Mouse (Mus musculus): ENCODE data around the gene Bcl2a1b. TPM values are rescaled to one million over a fixed set of nuclear protein-coding genes. Genes with fewer than 3 reads are reported as not detected.
"Not testable (repeated sequence)": the region's sequence is repeated elsewhere in the genome, so short reads cannot be mapped to it uniquely, and the experiment has no call there.

Gene Bcl2a1b
- total RNA-seq (2014; rRNA removed): 2.8 and 5.2 TPM in 2 replicates
- 2.8 TPM in 2 replicates for polyA plus RNA-seq (2015; fragmentation: Nextera tagmentation; extraction: Ambion mirVana)

DNA sequence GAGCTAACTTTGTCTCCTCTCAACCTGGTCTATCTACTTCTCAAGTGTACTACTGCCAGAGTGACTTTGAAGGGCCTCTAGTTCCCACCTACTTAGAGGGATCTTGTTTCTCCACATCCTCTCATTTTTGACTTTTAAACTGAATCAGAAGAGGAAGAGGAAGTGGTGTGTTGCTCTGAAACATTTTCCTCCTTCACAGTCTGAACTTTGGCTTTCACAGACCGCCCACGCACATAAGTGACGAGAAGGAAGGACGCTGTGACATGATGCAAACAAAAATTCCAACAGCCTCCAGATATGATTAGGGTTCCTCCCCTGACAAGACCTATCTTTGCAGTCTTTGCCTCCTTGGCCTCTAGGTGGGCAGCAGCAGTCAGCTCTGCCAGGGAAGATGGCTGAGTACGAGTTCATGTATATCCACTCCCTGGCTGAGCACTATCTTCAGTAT is at the start of gene Bcl2a1b, which contains the start of gene Gm29094:
Bcl2a1b (plus strand) TSS at position 241 of the 448 bp plus-strand sequence.
Gm29094 (plus strand) TSS at position 411 of the 448 bp plus-strand sequence.
- H3K27me3 ChIP-seq (ENCODE audit: insufficient read depth, low read length); H3K4me2 ChIP-seq (ENCODE audit: low read depth); H3K9me3 ChIP-seq (ENCODE audit: low read length); DNase-seq; H3K36me3 ChIP-seq (ENCODE audit: insufficient read depth); H3K27ac ChIP-seq (ENCODE audit: low read depth, low read length); H3K9ac ChIP-seq; H3K4me1 ChIP-seq (ENCODE audit: insufficient read depth); ATAC-seq; H3K4me3 ChIP-seq (ENCODE audit: low read depth, low read length): not testable (repeated sequence)
- 92% methylated on average over 5 of the region's 5 CpGs for WGBS

DNA sequence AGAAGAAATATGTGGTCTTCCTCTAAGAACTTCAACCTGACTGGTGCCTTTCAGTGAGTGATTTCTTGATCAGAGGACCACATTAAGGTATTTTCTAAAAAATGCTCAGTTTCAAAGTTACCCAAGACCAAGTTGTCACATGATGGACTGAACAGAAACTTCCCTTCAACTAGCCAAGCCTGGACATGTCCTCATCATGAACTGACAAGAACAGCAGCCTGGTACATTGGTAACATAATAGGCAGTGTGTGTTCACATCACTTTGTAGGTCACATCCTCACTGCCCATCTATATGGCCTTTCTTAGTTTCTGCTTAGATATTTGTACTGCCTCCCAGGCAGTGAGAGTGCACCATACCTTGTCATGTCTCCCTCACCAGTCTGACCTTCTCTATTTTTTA is 26.5 kb upstream of the Bcl2a1b start:
- not testable (repeated sequence) for H3K36me3 ChIP-seq (ENCODE audit: insufficient read depth); H3K27me3 ChIP-seq (ENCODE audit: insufficient read depth, low read length); H3K27ac ChIP-seq (ENCODE audit: low read depth, low read length); DNase-seq; H3K4me2 ChIP-seq (ENCODE audit: low read depth); H3K4me1 ChIP-seq (ENCODE audit: insufficient read depth); H3K9me3 ChIP-seq (ENCODE audit: low read length); H3K9ac ChIP-seq; H3K4me3 ChIP-seq (ENCODE audit: low read depth, low read length); ATAC-seq

- not testable (repeated sequence) for H3K27me3 ChIP-seq (ENCODE audit: insufficient read depth, low read length); H3K9me3 ChIP-seq (ENCODE audit: low read length); ATAC-seq; H3K9ac ChIP-seq; H3K4me3 ChIP-seq (ENCODE audit: low read depth, low read length); H3K4me2 ChIP-seq (ENCODE audit: low read depth); H3K27ac ChIP-seq (ENCODE audit: low read depth, low read length); H3K4me1 ChIP-seq (ENCODE audit: insufficient read depth); H3K36me3 ChIP-seq (ENCODE audit: insufficient read depth)
- DNase-seq: peak; percentile 5
- WGBS: 42% methylated on average over 2 of the region's 3 CpGs
- TF ChIP-seq CTCF (IDR thresholded peaks at IDR 0.05; ENCODE audit: low read depth): peak; percentile 53; the same call in 1 of the 2 replicates
Measured at GRCm38 (mm10) chr9:89178833-89179232, 20.2 kb upstream of the Bcl2a1b start.

GRCm38 (mm10) chr9:89179469-89179868 is 19.5 kb upstream of the Bcl2a1b start:
- not testable (repeated sequence) for H3K4me1 ChIP-seq (ENCODE audit: insufficient read depth); H3K27ac ChIP-seq (ENCODE audit: low read depth, low read length); H3K9ac ChIP-seq; H3K9me3 ChIP-seq (ENCODE audit: low read length); ATAC-seq; H3K4me3 ChIP-seq (ENCODE audit: low read depth, low read length); H3K27me3 ChIP-seq (ENCODE audit: insufficient read depth, low read length); H3K4me2 ChIP-seq (ENCODE audit: low read depth); DNase-seq; H3K36me3 ChIP-seq (ENCODE audit: insufficient read depth)
- 85% methylated on average over 2 of the region's 4 CpGs for WGBS

DNA sequence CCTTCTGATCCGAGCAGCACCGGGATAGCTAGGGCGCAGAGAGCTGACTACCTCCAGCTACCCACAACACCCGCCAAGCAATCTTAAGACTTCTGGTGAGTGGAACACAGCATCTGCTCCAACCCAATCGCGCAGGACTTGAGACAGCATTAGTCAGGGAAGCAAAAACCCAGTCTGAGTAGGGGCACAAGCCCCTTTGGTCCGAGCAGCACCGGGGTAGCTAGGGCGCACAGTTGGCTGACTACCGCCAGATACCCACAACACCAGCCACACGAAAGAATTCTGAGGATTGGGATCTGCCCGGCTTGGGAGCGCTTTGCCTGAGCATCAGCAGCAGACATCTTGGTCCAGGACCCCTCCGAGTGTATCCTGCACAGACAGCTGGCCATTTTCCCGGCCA is 12.0 kb upstream of the Bcl2a1b start:
- WGBS: 81% methylated on average over 15 of the region's 15 CpGs
- H3K9me3 ChIP-seq (ENCODE audit: low read length); DNase-seq; ATAC-seq; H3K9ac ChIP-seq; H3K4me1 ChIP-seq (ENCODE audit: insufficient read depth); H3K4me3 ChIP-seq (ENCODE audit: low read depth, low read length); H3K4me2 ChIP-seq (ENCODE audit: low read depth); H3K27ac ChIP-seq (ENCODE audit: low read depth, low read length); H3K36me3 ChIP-seq (ENCODE audit: insufficient read depth); H3K27me3 ChIP-seq (ENCODE audit: insufficient read depth, low read length): not testable (repeated sequence)

DNA sequence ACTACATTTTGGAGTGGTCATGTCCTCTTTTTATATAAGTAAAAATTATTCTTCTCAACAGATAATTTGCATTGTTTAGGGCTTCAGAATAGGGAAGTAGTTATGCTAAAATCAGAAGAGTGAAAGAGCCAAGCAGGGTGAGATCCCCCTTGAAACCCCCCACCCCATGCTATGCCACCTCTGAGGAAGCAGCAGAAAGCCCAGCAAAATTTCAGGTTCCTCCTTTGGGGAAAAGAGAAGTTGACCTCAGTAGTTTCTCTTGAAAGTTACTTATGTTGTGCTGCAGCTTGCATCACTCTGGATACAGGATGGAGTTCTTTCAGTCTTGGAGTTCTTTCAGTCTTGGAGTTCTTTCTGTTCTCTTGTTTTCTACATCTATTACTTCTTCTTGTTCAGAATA is 3.5 kb upstream of the Bcl2a1b start:
- H3K4me3 ChIP-seq (ENCODE audit: low read depth, low read length); H3K27ac ChIP-seq (ENCODE audit: low read depth, low read length); ATAC-seq; H3K4me1 ChIP-seq (ENCODE audit: insufficient read depth); H3K9me3 ChIP-seq (ENCODE audit: low read length); H3K27me3 ChIP-seq (ENCODE audit: insufficient read depth, low read length); H3K36me3 ChIP-seq (ENCODE audit: insufficient read depth); H3K4me2 ChIP-seq (ENCODE audit: low read depth); DNase-seq; H3K9ac ChIP-seq: not testable (repeated sequence)

DNA sequence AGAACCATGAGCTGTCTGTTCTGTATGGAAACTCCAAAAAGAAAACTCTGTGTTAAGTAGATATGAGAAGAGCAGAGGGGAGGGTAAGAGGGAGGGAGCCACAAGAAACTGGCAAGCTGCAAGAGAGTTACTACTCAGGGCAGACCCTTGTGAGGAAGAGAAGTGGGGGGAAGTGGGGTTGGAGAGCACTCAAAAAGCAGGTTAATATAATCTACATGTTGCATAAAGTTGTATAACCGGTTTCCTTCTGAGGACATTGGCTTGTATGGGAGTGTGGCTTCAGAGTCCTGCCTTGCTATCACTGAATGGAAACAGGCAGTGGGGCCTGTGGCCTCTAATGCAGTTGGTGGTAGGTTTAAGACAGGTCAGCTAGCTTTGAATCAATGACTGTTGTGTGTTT is 1.5 kb upstream of the Bcl2a1b start:
- DNase-seq; H3K27me3 ChIP-seq (ENCODE audit: insufficient read depth, low read length); H3K4me3 ChIP-seq (ENCODE audit: low read depth, low read length); ATAC-seq; H3K4me2 ChIP-seq (ENCODE audit: low read depth); H3K27ac ChIP-seq (ENCODE audit: low read depth, low read length); H3K9me3 ChIP-seq (ENCODE audit: low read length); H3K36me3 ChIP-seq (ENCODE audit: insufficient read depth); H3K4me1 ChIP-seq (ENCODE audit: insufficient read depth); H3K9ac ChIP-seq: not testable (repeated sequence)
- 88% methylated on average over 1 of the region's 1 CpGs for whole genome bisulfite sequencing

DNA sequence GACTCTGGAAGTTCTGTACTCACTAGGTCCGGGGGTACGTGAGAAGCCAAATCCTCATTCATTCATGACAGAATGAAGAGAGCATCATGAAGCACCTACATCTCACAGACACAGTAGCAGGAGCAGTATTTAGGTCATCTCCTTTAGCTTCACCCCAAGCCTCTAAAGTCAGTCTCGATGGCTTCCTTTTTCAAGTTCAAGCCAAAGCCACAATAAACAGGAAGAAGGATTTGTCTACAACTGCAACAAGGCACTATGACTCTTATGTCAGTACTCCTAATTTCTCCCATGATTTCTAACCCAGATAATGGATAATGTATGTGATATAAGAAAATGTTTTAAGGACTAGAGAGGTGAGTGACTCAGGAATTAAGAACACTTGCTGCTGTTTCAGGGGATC is 660 bp upstream of the Bcl2a1b start:
- DNase-seq; H3K27ac ChIP-seq (ENCODE audit: low read depth, low read length); H3K27me3 ChIP-seq (ENCODE audit: insufficient read depth, low read length); H3K9me3 ChIP-seq (ENCODE audit: low read length); H3K9ac ChIP-seq; H3K36me3 ChIP-seq (ENCODE audit: insufficient read depth); ATAC-seq; H3K4me1 ChIP-seq (ENCODE audit: insufficient read depth); H3K4me2 ChIP-seq (ENCODE audit: low read depth); H3K4me3 ChIP-seq (ENCODE audit: low read depth, low read length): not testable (repeated sequence)
- WGBS: 91% methylated on average over 3 of the region's 3 CpGs

DNA sequence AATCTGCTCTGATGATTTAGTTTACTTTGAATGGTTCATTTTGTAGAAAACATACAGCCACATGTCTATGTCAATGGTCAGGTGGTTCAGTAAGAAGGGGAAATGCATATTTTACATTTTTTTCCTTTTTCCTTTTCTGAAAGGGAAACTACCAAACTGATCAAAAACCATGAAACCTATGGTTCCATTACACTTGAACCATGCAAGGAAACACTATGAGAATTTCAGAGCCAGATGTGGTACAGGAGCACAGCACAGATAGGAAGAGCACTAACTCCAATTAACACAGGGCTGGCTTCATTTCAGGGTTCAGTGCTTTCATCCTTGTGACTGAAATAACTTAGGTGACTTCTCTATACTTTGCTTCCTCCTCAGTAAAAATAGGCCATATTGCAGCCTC is 3.2 kb downstream of the Bcl2a1b start:
- not testable (repeated sequence) for H3K9me3 ChIP-seq (ENCODE audit: low read length); H3K27ac ChIP-seq (ENCODE audit: low read depth, low read length); H3K36me3 ChIP-seq (ENCODE audit: insufficient read depth); H3K4me2 ChIP-seq (ENCODE audit: low read depth); H3K9ac ChIP-seq; H3K4me1 ChIP-seq (ENCODE audit: insufficient read depth); ATAC-seq; H3K4me3 ChIP-seq (ENCODE audit: low read depth, low read length); DNase-seq; H3K27me3 ChIP-seq (ENCODE audit: insufficient read depth, low read length)

DNA sequence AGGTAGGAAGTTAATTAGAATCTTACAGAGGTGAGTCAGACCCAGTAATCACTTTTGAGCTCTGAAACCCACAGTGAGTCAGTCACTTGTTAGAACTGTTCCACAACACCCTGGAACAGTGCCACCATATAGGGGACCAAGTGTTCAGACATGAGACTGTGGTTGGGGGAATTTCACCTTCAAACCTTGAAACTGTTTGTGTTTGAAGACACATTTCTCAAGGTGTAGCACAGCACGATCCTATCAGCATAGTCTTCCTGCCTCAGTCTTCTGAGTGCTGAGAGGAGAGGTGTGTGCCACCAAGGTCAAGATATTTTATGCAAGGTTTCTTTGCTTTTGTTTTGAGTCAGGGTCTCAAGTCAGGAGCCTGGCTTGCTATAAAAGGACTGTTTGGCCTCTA is 9.9 kb downstream of the Bcl2a1b start:
- ATAC-seq; H3K27ac ChIP-seq (ENCODE audit: low read depth, low read length); H3K9ac ChIP-seq; H3K36me3 ChIP-seq (ENCODE audit: insufficient read depth); H3K27me3 ChIP-seq (ENCODE audit: insufficient read depth, low read length); H3K4me2 ChIP-seq (ENCODE audit: low read depth); H3K4me3 ChIP-seq (ENCODE audit: low read depth, low read length); H3K9me3 ChIP-seq (ENCODE audit: low read length); H3K4me1 ChIP-seq (ENCODE audit: insufficient read depth); DNase-seq: not testable (repeated sequence)
- WGBS: 78% methylated on average over 1 of the region's 1 CpGs

Measured in forebrain, postnatal 0 days (tissue).